Mouse (Mus musculus) limb, embryonic 13.5 days (tissue): ENCODE measurements at regions not wholly inside any gene's neighbourhood (a gene's known extent, or its start where the extent isn't known, plus 50 kb on each side); places are given as distances from the start of the nearest gene placed in this dataset.

ENCODE experiments used
- ATAC-seq: fragments of 200-750 bp; cut with Nextera tagmentation; 2 replicates; pipeline ENCODE4 v1.8.0; 2017; ENCODE audit warnings: low read depth, moderate number of reproducible peaks, moderate TSS enrichment; ENCODE audit not compliant: low FRiP score
- H3K27ac ChIP-seq: fragments of 300-500 bp; sonication (generic); 2 replicates; pipeline ENCODE4 v1.5.1; 2015; ENCODE audit warnings: inconsistent platforms, mild to moderate bottlenecking, moderate library complexity
- H3K27me3 ChIP-seq: fragments of 300-500 bp; sonication (generic); 2 replicates; pipeline ENCODE4 v1.6.1; 2015; ENCODE audit warnings: mild to moderate bottlenecking, inconsistent platforms
- H3K36me3 ChIP-seq: fragments of 300-500 bp; sonication (generic); 2 replicates; pipeline ENCODE4 v1.6.1; 2015; ENCODE audit warnings: inconsistent platforms, mild to moderate bottlenecking, moderate library complexity
- H3K4me1 ChIP-seq: fragments of 300-500 bp; sonication (generic); 2 replicates; pipeline ENCODE4 v1.6.1; 2015; ENCODE audit warnings: inconsistent platforms
- H3K4me2 ChIP-seq: fragments of 300-500 bp; sonication (generic); replicated peaks from 2 replicates; pipeline ENCODE4 v1.6.1; 2015; ENCODE audit warnings: inconsistent platforms, mild to moderate bottlenecking, moderate library complexity
- H3K4me3 ChIP-seq: fragments of 300-500 bp; sonication (generic); 2 replicates; pipeline ENCODE4 v1.5.1; 2015; ENCODE audit warnings: moderate library complexity, mild to moderate bottlenecking, inconsistent platforms
- H3K9ac ChIP-seq: fragments of 300-500 bp; sonication (generic); 2 replicates; pipeline ENCODE4 v1.6.1; 2015; ENCODE audit warnings: mild to moderate bottlenecking, inconsistent platforms
- H3K9me3 ChIP-seq: fragments of 300-500 bp; sonication (generic); 2 replicates; pipeline ENCODE4 v1.6.1; 2016; ENCODE audit warnings: inconsistent platforms
- WGBS: fragments of 180-500 bp; shearing (Covaris S2); methylation state at CpG from one replicate; pipeline ENCODE4 v1.1.7; 2015; 5-methylcytosine and 5-hydroxymethylcytosine counted together

GRCm38 (mm10) chr12:56438384-56438783, 92.7 kb upstream of the Mbip start:
- 83% methylated on average over 3 of the region's 3 CpGs for WGBS
- H3K27me3 ChIP-seq: peaks cover 29% of the 10 kb centered on the region
- no peak for ATAC-seq

GRCm38 (mm10) chr12:56437975-56438374, 92.3 kb upstream of the Mbip start:
- Histone ChIP-seq H3K4me3 (no peak overlapping the region), H3K9ac (no peak overlapping the region), H3K9me3 (no peaks in the 10 kb centered on the region), H3K27ac (no peak overlapping the region), H3K36me3 (no peaks in the 10 kb centered on the region), H3K4me2 (no peak overlapping the region), H3K4me1 (peaks cover 14% of the 10 kb centered on the region), H3K27me3 (peaks cover 29% of the 10 kb centered on the region)
- 90% methylated on average over 3 of the region's 3 CpGs for WGBS
- ATAC-seq: no peak

More at GRCm38 (mm10) chr12:56438384-56438783, 92.7 kb upstream of the Mbip start:
- H3K27ac ChIP-seq: no peak overlapping the region
- no peak overlapping the region for H3K4me3 ChIP-seq
- no peaks in the 10 kb centered on the region for H3K9me3 ChIP-seq
- H3K4me2 ChIP-seq: no peak overlapping the region
- H3K9ac ChIP-seq: no peak overlapping the region
- H3K4me1 ChIP-seq: peaks cover 14% of the 10 kb centered on the region
- H3K36me3 ChIP-seq: no peaks in the 10 kb centered on the region

- Histone ChIP-seq H3K4me2 (no peak overlapping the region), H3K9ac (no peak overlapping the region), H3K4me3 (no peak overlapping the region), H3K9me3 (no peaks in the 10 kb centered on the region), H3K27me3 (no peaks in the 10 kb centered on the region), H3K36me3 (no peaks in the 10 kb centered on the region), H3K4me1 (no peaks in the 10 kb centered on the region), H3K27ac (no peak overlapping the region)
- ATAC-seq: no peak
- WGBS: 85% methylated on average over 9 of the region's 9 CpGs
Observed at GRCm38 (mm10) chr12:56426681-56427246, 81.1 kb upstream of the Mbip start.

GRCm38 (mm10) chr12:56416106-56416505, 70.4 kb upstream of the Mbip start:
- ATAC-seq: no peak
- Histone ChIP-seq H3K4me2 (no peak overlapping the region), H3K4me1 (no peaks in the 10 kb centered on the region), H3K27me3 (no peaks in the 10 kb centered on the region), H3K9me3 (no peaks in the 10 kb centered on the region), H3K9ac (no peak overlapping the region), H3K27ac (no peak overlapping the region), H3K4me3 (no peak overlapping the region), H3K36me3 (no peaks in the 10 kb centered on the region)
- 84% methylated on average over 7 of the region's 7 CpGs for WGBS

GRCm38 (mm10) chr12:56414861-56415765, 69.4 kb upstream of the Mbip start:
- H3K27ac ChIP-seq: no peak overlapping the region
- no peaks in the 10 kb centered on the region for H3K9me3 ChIP-seq
- H3K36me3 ChIP-seq: no peaks in the 10 kb centered on the region
- no peaks in the 10 kb centered on the region for H3K4me1 ChIP-seq
- H3K4me3 ChIP-seq: no peak overlapping the region
- no peaks in the 10 kb centered on the region for H3K27me3 ChIP-seq
- 83% methylated on average over 8 of the region's 8 CpGs for WGBS
- no peak for ATAC-seq
- H3K4me2 ChIP-seq: no peak overlapping the region
- H3K9ac ChIP-seq: no peak overlapping the region

- Histone ChIP-seq H3K27me3 (no peaks in the 10 kb centered on the region), H3K9ac (no peak overlapping the region), H3K27ac (no peak overlapping the region), H3K36me3 (no peaks in the 10 kb centered on the region), H3K4me2 (no peak overlapping the region), H3K9me3 (no peaks in the 10 kb centered on the region), H3K4me3 (no peak overlapping the region), H3K4me1 (no peaks in the 10 kb centered on the region)
- ATAC-seq: no peak
- 84% methylated on average over 5 of the region's 5 CpGs for WGBS
Observed at GRCm38 (mm10) chr12:56405658-56406057, 60.0 kb upstream of the Mbip start.

- Histone ChIP-seq H3K4me1 (no peaks in the 10 kb centered on the region), H3K9me3 (no peaks in the 10 kb centered on the region), H3K27me3 (no peaks in the 10 kb centered on the region), H3K9ac (no peak overlapping the region), H3K4me3 (no peak overlapping the region), H3K36me3 (no peaks in the 10 kb centered on the region), H3K27ac (no peak overlapping the region), H3K4me2 (no peak overlapping the region)
- ATAC-seq: no peak
- WGBS: 34% methylated on average over 4 of the region's 4 CpGs
Observed at GRCm38 (mm10) chr12:56404833-56405232, 59.1 kb upstream of the Mbip start.

GRCm38 (mm10) chr12:56404262-56404661, 58.6 kb upstream of the Mbip start:
- no peaks in the 10 kb centered on the region for H3K4me1 ChIP-seq
- no peaks in the 10 kb centered on the region for H3K36me3 ChIP-seq
- H3K4me2 ChIP-seq: no peak overlapping the region
- H3K27me3 ChIP-seq: no peaks in the 10 kb centered on the region
- H3K4me3 ChIP-seq: no peak overlapping the region
- 89% methylated on average over 2 of the region's 2 CpGs for WGBS
- ATAC-seq: no peak
- no peak overlapping the region for H3K27ac ChIP-seq
- H3K9me3 ChIP-seq: no peaks in the 10 kb centered on the region
- H3K9ac ChIP-seq: no peak overlapping the region

GRCm38 (mm10) chr12:56403626-56404025, 57.9 kb upstream of the Mbip start:
- no peaks in the 10 kb centered on the region for H3K9me3 ChIP-seq
- no peak for ATAC-seq
- H3K27ac ChIP-seq: no peak overlapping the region
- H3K36me3 ChIP-seq: no peaks in the 10 kb centered on the region
- H3K4me3 ChIP-seq: no peak overlapping the region
- H3K4me1 ChIP-seq: no peaks in the 10 kb centered on the region
- no peaks in the 10 kb centered on the region for H3K27me3 ChIP-seq
- no peak overlapping the region for H3K4me2 ChIP-seq
- WGBS: 84% methylated on average over 6 of the region's 6 CpGs
- H3K9ac ChIP-seq: no peak overlapping the region

GRCm38 (mm10) chr12:56402844-56403243, 57.1 kb upstream of the Mbip start:
- Histone ChIP-seq H3K4me2 (no peak overlapping the region), H3K4me1 (no peaks in the 10 kb centered on the region), H3K27ac (no peak overlapping the region), H3K27me3 (no peaks in the 10 kb centered on the region), H3K9ac (no peak overlapping the region), H3K36me3 (no peaks in the 10 kb centered on the region), H3K4me3 (no peak overlapping the region), H3K9me3 (no peaks in the 10 kb centered on the region)
- 72% methylated on average over 6 of the region's 6 CpGs for WGBS
- ATAC-seq: no peak

GRCm38 (mm10) chr12:56402137-56402536, 56.4 kb upstream of the Mbip start:
- H3K27ac ChIP-seq: no peak overlapping the region
- H3K27me3 ChIP-seq: no peaks in the 10 kb centered on the region
- no peaks in the 10 kb centered on the region for H3K36me3 ChIP-seq
- 80% methylated on average over 7 of the region's 7 CpGs for whole genome bisulfite sequencing
- H3K4me1 ChIP-seq: no peaks in the 10 kb centered on the region
- H3K9me3 ChIP-seq: no peaks in the 10 kb centered on the region
- H3K4me3 ChIP-seq: no peak overlapping the region
- no peak for ATAC-seq
- H3K4me2 ChIP-seq: no peak overlapping the region
- H3K9ac ChIP-seq: no peak overlapping the region
